Mouse (Mus musculus) liver, postnatal 0 days (tissue): ENCODE results near the gene Rdh16. TPM values are rescaled to one million over a fixed set of nuclear protein-coding genes. Genes with fewer than 3 reads are reported as not detected.
A peak's percentile ranks its signal among the peaks of the same experiment; 100 is the strongest.

Source experiments
- ATAC-seq: fragments of 200-750 bp; cut with Nextera tagmentation; 2 replicates; pipeline ENCODE4 v1.8.0; 2017; ENCODE audit warnings: mild to moderate bottlenecking, moderate library complexity
- DNase-seq: peaks from one replicate; pipeline ENCODE4 v3.0.0-alpha.2; 2016
- H3K27ac ChIP-seq: fragments of 300-500 bp; sonication (generic); 2 replicates; pipeline ENCODE4 v1.5.1; 2014; ENCODE audit warnings: antibody characterized with exemption, moderate library complexity, mild to moderate bottlenecking, low read depth
- H3K27me3 ChIP-seq: fragments of 300-500 bp; sonication (generic); 2 replicates; pipeline ENCODE4 v1.6.1; 2014; ENCODE audit warnings: low read length, control low read depth, mixed read lengths; ENCODE audit not compliant: insufficient read depth
- H3K36me3 ChIP-seq: fragments of 300-500 bp; sonication (generic); replicated peaks from 2 replicates; pipeline ENCODE4 v1.6.1; 2014; ENCODE audit warnings: mild to moderate bottlenecking, control low read depth, low read length, moderate library complexity, mixed read lengths; ENCODE audit not compliant: insufficient read depth
- H3K4me1 ChIP-seq: fragments of 300-500 bp; sonication (generic); 2 replicates; pipeline ENCODE4 v1.6.1; 2014; ENCODE audit warnings: antibody characterized with exemption, mild to moderate bottlenecking, control low read depth; ENCODE audit not compliant: insufficient read depth
- H3K4me2 ChIP-seq: fragments of 300-500 bp; sonication (generic); 2 replicates; pipeline ENCODE4 v1.6.1; 2014; ENCODE audit warnings: low read depth, mild to moderate bottlenecking, low read length, moderate library complexity, mixed read lengths
- H3K4me3 ChIP-seq: fragments of 300-500 bp; sonication (generic); 2 replicates; pipeline ENCODE4 v1.5.1; 2014; ENCODE audit warnings: low read depth, low read length
- H3K9ac ChIP-seq: fragments of 300-500 bp; sonication (generic); replicated peaks from 2 replicates; pipeline ENCODE4 v1.6.1; 2014; ENCODE audit warnings: mild to moderate bottlenecking, moderate library complexity
- H3K9me3 ChIP-seq: fragments of 300-500 bp; sonication (generic); 2 replicates; pipeline ENCODE4 v1.6.1; 2016; ENCODE audit warnings: mild to moderate bottlenecking, control low read depth, low read length, mixed read lengths
- CTCF ChIP-seq: sonication (generic); IDR thresholded peaks from 2 replicates; pipeline ENCODE4 v1.5.1; 2016; ENCODE audit warnings: antibody characterized with exemption, low read depth
- EP300 ChIP-seq: IDR thresholded peaks from 2 replicates; pipeline ENCODE4 v1.6.1; 2016; ENCODE audit warnings: antibody characterized with exemption, low read depth, mild to moderate bottlenecking
- WGBS: fragments of 180-500 bp; shearing (Covaris S2); extraction: QIAGEN DNeasy Blood & Tissue Kit; methylation state at CpG from one replicate; pipeline ENCODE4 v1.1.7; 2014; ENCODE audit not compliant: insufficient replicate concordance; 5-methylcytosine and 5-hydroxymethylcytosine counted together
- polyA plus RNA-seq: library from polyadenylated mRNA; unstranded; fragments of >200 nt; fragmentation: Nextera tagmentation; extraction: Ambion mirVana; gene quantifications from 2 replicates; pipeline ENCODE4 v1.2.1, GENCODE M21; 2015

Gene Rdh16
- polyA plus RNA-seq, 1 experiment from 2014 or later = 0.70 TPM

- DNase-seq = peak; percentile 57
- Histone ChIP-seq H3K27me3 (no peaks in the 10 kb centered on the region), H3K4me3 (no peak overlapping the region), H3K4me2 (no peak overlapping the region), H3K4me1 (peaks cover 16% of the 10 kb centered on the region), H3K9me3 (no peaks in the 10 kb centered on the region), H3K27ac (peak overlapping the region; percentile 88), H3K36me3 (no peaks in the 10 kb centered on the region), H3K9ac (no peak overlapping the region)
- peak; percentile 86 for ATAC-seq
- no peak for TF ChIP-seq EP300
- TF ChIP-seq CTCF = no peak
- 40% methylated on average over 2 of the region's 2 CpGs for WGBS
Measured at GRCm38 (mm10) chr10:127877681-127878080, 76.7 kb downstream of the Rdh16 start.

- H3K4me3 ChIP-seq = no peak overlapping the region
- H3K27ac ChIP-seq = peak overlapping the region; percentile 88
- DNase-seq = no peak
- no peak overlapping the region for H3K9ac ChIP-seq
- H3K27me3 ChIP-seq = no peaks in the 10 kb centered on the region
- peak; percentile 14; the same call in 1 of the 2 replicates for ATAC-seq
- H3K4me2 ChIP-seq = no peak overlapping the region
- no peaks in the 10 kb centered on the region for H3K9me3 ChIP-seq
- 46% methylated on average over 3 of the region's 3 CpGs for WGBS
- no peaks in the 10 kb centered on the region for H3K36me3 ChIP-seq
- peaks cover 16% of the 10 kb centered on the region for H3K4me1 ChIP-seq
- TF ChIP-seq EP300 (no peak), CTCF (no peak)
Measured at GRCm38 (mm10) chr10:127878262-127879057, 77.5 kb downstream of the Rdh16 start.

GRCm38 (mm10) chr10:127879155-127879688 lies 78.3 kb downstream of the Rdh16 start:
- Histone ChIP-seq H3K9me3 (no peaks in the 10 kb centered on the region), H3K27me3 (no peaks in the 10 kb centered on the region), H3K27ac (peak overlapping the region; percentile 88), H3K4me3 (no peak overlapping the region), H3K36me3 (no peaks in the 10 kb centered on the region), H3K4me1 (peaks cover 16% of the 10 kb centered on the region), H3K9ac (no peak overlapping the region), H3K4me2 (no peak overlapping the region)
- ATAC-seq = no peak
- DNase-seq = no peak
- 57% methylated on average over 3 of the region's 3 CpGs for WGBS
- TF ChIP-seq EP300 (no peak), CTCF (no peak)

DNA sequence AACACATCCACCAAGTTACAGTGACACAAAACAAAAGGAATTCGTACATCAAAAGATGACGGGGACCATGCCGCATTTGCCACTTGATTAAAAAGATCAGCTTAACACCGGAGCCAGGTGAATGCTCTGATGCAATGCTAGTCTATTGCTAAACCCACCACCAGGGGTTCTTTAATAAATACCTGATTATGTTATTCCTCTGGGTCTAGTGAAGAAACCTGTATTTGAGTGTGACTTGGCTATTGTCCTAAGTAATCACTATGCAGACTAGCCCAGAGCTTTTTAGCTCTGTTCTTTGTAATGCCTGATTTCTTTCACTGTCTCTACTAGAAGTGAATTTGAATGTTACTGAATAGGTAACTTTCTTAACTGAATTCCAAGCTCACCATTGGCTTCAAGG lies 80.1 kb downstream of the Rdh16 start:
- DNase-seq (no peak), ATAC-seq (peak; percentile 56)
- no peaks in the 10 kb centered on the region for H3K27me3 ChIP-seq
- H3K27ac ChIP-seq = peak overlapping the region; percentile 88
- 79% methylated on average over 4 of the region's 4 CpGs for WGBS
- no peak overlapping the region for H3K4me2 ChIP-seq
- no peaks in the 10 kb centered on the region for H3K9me3 ChIP-seq
- peaks cover 16% of the 10 kb centered on the region for H3K4me1 ChIP-seq
- TF ChIP-seq EP300 (0 out of 2 replicates have a peak, but pooled peaks have one; percentile 25), CTCF (peak; percentile 21; the same call in 1 of the 2 replicates)
- no peaks in the 10 kb centered on the region for H3K36me3 ChIP-seq
- no peak overlapping the region for H3K9ac ChIP-seq
- H3K4me3 ChIP-seq = no peak overlapping the region

- 71% methylated on average over 1 of the region's 1 CpGs for WGBS
- Histone ChIP-seq H3K27ac (peak overlapping the region; percentile 91), H3K4me1 (peaks cover 10% of the 10 kb centered on the region), H3K9me3 (no peaks in the 10 kb centered on the region), H3K27me3 (no peaks in the 10 kb centered on the region), H3K4me3 (peak overlapping the region; percentile 22; the same call in 1 of the 2 replicates), H3K9ac (no peak overlapping the region), H3K4me2 (peak overlapping the region; percentile 59), H3K36me3 (no peaks in the 10 kb centered on the region)
- ATAC-seq = peak; percentile 61
- DNase-seq = peak; percentile 27
- TF ChIP-seq CTCF = no peak
- TF ChIP-seq EP300 = 0 out of 2 replicates have a peak, but pooled peaks have one; percentile 21
Measured at GRCm38 (mm10) chr10:127886551-127886950, 85.6 kb downstream of the Rdh16 start.

DNA sequence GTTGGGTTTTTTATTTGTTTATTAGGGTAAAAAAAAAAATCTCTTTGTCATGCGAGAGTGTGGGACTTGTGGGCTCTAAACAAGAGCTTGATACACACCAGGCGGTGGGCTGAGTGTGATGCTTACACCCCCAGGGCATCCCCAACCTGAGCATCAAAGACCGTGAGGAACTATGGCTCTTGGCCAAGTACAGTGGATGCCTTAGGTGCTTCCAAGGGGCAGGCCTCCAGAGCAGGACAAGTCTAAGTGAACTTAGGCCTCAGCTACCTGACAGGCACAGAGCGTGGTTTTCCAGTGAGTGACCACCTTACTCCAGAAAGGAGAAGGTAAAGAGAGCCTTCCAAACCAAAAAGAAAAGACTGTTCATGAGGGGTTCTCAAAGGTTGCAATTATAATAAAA lies 86.0 kb downstream of the Rdh16 start:
- no peak for ATAC-seq
- 67% methylated on average over 4 of the region's 4 CpGs for WGBS
- Histone ChIP-seq H3K27me3 (no peaks in the 10 kb centered on the region), H3K4me3 (peak overlapping the region; percentile 22; the same call in 1 of the 2 replicates), H3K36me3 (no peaks in the 10 kb centered on the region), H3K9ac (peak overlapping the region; percentile 58), H3K27ac (peak overlapping the region; percentile 91), H3K9me3 (no peaks in the 10 kb centered on the region), H3K4me1 (peaks cover 9% of the 10 kb centered on the region), H3K4me2 (peak overlapping the region; percentile 59)
- TF ChIP-seq EP300 (no peak), CTCF (no peak)
- DNase-seq = no peak
